Mouse (Mus musculus) Patski (cell line): ENCODE results near the gene Chaf1b. TPM values are rescaled to one million over a fixed set of nuclear protein-coding genes. Genes with fewer than 3 reads are reported as not detected.
A peak's percentile ranks its signal among the peaks of the same experiment; 100 is the strongest.

Experiments
- ATAC-seq: fragments of 100-300 bp; one replicate; pipeline ENCODE4 v1.8.0; 2021
- CTCF ChIA-PET: fragments of 350-600 bp; sonication (Branson Sonifier 250); formaldehyde crosslinking; loops from one replicate; lab custom pipeline; 2022; ENCODE audit warnings: inconsistent platforms; lab: Charles Lee
- POLR2A ChIA-PET: fragments of 350-600 bp; sonication (Branson Sonifier 250); formaldehyde crosslinking; loops from one replicate; lab custom pipeline; 2022; ENCODE audit warnings: antibody characterized with exemption, inconsistent platforms; lab: Charles Lee
- DNase-seq: peaks from one replicate; pipeline ENCODE4 v3.0.0-alpha.2; 2011; ENCODE audit warnings: low read depth, low spot score
- H3K27me3 ChIP-seq: fragments of 371-371 bp; one replicate; pipeline ENCODE4 v1.5.1; 2021
- CTCF ChIP-seq: fragments of 100-300 bp; IDR thresholded peaks from one replicate; pipeline ENCODE4 v1.5.1; 2021
- in situ Hi-C: fragments of 300-500 bp; cut with MboI; formaldehyde crosslinking; loops from 3 replicates; pipeline ENCODE4 v1.11.1; 2018; ENCODE audit warnings: low pct_unique_long_range_greater_than_20kb, mixed read lengths
- polyA plus RNA-seq: library from polyadenylated mRNA; unstranded; gene quantifications from one replicate; pipeline ENCODE4 v1.2.3, GENCODE M21; 2021

The Chaf1b gene
- polyA plus RNA-seq, 1 experiment from 2014 or later = 32.1 TPM

- ChIA-PET POLR2A (interaction anchor here (0.7 kb wide), 1 partner anchor 13 kb away, joined by 3 read pairs; no protein-coding TSS in a partner anchor), CTCF (no interaction called here)
- H3K27me3 ChIP-seq = no peaks in the 10 kb centered on the region
- DNase-seq (no peak), ATAC-seq (no peak)
- TF ChIP-seq CTCF = no peak
- in situ Hi-C loops = no loop called here
Measured at GRCm38 (mm10) chr16:93888481-93888880, 4.8 kb downstream of the Chaf1b start.

DNA sequence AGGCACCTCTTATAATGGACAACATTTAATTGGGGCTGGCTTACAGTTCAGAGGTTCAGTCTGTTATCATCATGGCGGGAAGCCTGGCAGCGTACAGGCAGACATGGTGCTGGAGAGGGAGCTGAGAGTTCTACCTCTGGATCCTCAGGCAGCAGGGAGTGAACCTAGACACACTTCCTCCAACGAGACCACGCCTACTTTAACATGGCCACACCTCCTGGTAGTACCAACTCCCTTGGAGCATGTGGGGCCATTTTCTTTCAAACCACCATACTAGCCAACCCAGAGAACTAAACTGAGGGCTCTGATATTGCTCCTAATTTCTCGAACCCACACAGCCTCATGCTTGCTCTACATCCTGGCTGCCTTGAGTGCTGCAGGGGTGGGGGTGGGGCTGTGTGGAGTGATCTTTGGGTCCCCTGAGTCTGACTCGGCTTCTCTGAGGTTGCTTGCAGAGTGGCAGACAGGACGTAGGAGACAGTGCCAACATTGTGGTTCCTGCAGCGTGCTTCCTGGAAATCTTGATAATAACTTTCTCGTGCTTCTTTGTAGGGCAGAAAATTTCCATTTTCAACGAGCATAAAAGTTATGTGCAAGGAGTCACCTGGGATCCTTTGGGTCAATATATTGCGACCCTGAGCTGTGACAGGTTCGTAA lies 7.4 kb downstream of the Chaf1b start:
- no peak for TF ChIP-seq CTCF
- ChIA-PET POLR2A (no interaction called here), CTCF (no interaction called here)
- in situ Hi-C loops = no loop called here
- DNase-seq (no peak), ATAC-seq (no peak)
- no peaks in the 10 kb centered on the region for H3K27me3 ChIP-seq

GRCm38 (mm10) chr16:93893285-93893684 lies 9.6 kb downstream of the Chaf1b start:
- H3K27me3 ChIP-seq = no peaks in the 10 kb centered on the region
- POLR2A ChIA-PET = interaction anchor here (1.5 kb wide), 1 partner anchor 9 kb away, joined by 5 read pairs; no protein-coding TSS in a partner anchor
- in situ Hi-C loops = no loop called here
- DNase-seq (no peak), ATAC-seq (no peak)
- TF ChIP-seq CTCF = no peak
- CTCF ChIA-PET = no interaction called here

GRCm38 (mm10) chr16:93903027-93903426 lies 19.3 kb downstream of the Chaf1b start:
- POLR2A ChIA-PET = no interaction called here
- ATAC-seq (no peak), DNase-seq (no peak)
- CTCF ChIA-PET = interaction anchor here (1.3 to 1.6 kb wide), 2 partner anchors 12 to 36 kb away, joined by 4 read pairs; no protein-coding TSS in a partner anchor
- no peak for TF ChIP-seq CTCF
- in situ Hi-C loops = no loop called here
- H3K27me3 ChIP-seq = no peaks in the 10 kb centered on the region

- in situ Hi-C loops = no loop called here
- peak; percentile 80 for ATAC-seq
- ChIA-PET CTCF (interaction anchor here (0.8 to 2.7 kb wide), 8 partner anchors 9 to 363 kb away, joined by 3 to 12 read pairs (median 4); no protein-coding TSS in a partner anchor), POLR2A (interaction anchor here (0.7 kb wide), 1 partner anchor 9 kb away, joined by 4 read pairs; no protein-coding TSS in a partner anchor)
- TF ChIP-seq CTCF = no peak
- peak; percentile 69 for DNase-seq
- H3K27me3 ChIP-seq = no peaks in the 10 kb centered on the region
Measured at GRCm38 (mm10) chr16:93906156-93907014, 22.7 kb downstream of the Chaf1b start.

- ATAC-seq (no peak), DNase-seq (no peak)
- POLR2A ChIA-PET = interaction anchor here (0.7 kb wide), 1 partner anchor 11 kb away, joined by 3 read pairs; no protein-coding TSS in a partner anchor
- in situ Hi-C loops = no loop called here
- H3K27me3 ChIP-seq = no peaks in the 10 kb centered on the region
- CTCF ChIA-PET = interaction anchor here (1.3 to 2.7 kb wide), 2 partner anchors 9 to 11 kb away, joined by 5 to 9 read pairs; no protein-coding TSS in a partner anchor
- no peak for TF ChIP-seq CTCF
Measured at GRCm38 (mm10) chr16:93907761-93908160, 24.1 kb downstream of the Chaf1b start.

DNA sequence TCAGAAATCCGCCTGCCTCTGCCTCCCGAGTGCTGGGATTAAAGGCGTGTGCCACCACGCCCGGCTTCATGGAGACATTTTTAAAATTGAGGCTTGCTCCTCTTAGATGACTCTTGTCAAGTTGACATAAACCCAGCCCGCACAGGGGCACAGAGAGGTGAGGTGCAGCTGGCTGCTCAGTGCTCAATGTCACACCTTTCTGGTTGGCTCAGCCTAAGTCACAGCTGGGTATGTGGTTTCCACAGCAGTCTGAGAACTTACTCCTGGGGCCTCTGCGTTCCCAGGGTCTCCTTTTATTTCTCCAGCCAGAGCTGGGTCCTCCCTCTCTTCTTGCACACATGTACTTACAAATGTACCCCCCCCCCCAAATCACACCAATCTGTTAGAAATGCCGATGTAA lies 24.5 kb downstream of the Chaf1b start:
- in situ Hi-C loops = no loop called here
- ATAC-seq (no peak), DNase-seq (no peak)
- ChIA-PET POLR2A (interaction anchor here (0.7 kb wide), 1 partner anchor 10 kb away, joined by 3 read pairs; no protein-coding TSS in a partner anchor), CTCF (interaction anchor here (2.7 kb wide), 1 partner anchor 10 kb away, joined by 9 read pairs; no protein-coding TSS in a partner anchor)
- H3K27me3 ChIP-seq = no peaks in the 10 kb centered on the region
- no peak for TF ChIP-seq CTCF

DNA sequence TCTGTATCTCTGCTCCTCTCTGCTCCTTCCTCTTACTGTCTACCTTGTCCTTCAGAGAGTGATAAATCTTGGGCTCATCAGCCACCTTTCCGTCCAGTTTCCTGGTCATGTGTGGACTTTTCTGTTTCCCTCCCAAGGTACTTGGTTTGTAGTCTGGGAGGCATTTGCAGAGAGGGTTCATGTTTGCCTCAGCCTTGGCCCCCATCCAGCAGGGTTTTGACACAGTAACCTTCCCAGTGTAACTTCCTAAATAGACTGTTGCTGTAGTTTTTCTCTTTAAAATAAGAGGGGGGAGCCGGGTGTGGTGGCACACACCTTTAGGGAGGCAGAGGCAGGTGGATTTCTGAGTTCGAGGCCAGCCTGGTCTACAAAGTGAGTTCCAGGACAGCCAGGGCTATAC lies 26.2 kb downstream of the Chaf1b start:
- no peak for TF ChIP-seq CTCF
- ATAC-seq (no peak), DNase-seq (no peak)
- in situ Hi-C loops = no loop called here
- no peaks in the 10 kb centered on the region for H3K27me3 ChIP-seq
- POLR2A ChIA-PET = no interaction called here
- CTCF ChIA-PET = no interaction called here

DNA sequence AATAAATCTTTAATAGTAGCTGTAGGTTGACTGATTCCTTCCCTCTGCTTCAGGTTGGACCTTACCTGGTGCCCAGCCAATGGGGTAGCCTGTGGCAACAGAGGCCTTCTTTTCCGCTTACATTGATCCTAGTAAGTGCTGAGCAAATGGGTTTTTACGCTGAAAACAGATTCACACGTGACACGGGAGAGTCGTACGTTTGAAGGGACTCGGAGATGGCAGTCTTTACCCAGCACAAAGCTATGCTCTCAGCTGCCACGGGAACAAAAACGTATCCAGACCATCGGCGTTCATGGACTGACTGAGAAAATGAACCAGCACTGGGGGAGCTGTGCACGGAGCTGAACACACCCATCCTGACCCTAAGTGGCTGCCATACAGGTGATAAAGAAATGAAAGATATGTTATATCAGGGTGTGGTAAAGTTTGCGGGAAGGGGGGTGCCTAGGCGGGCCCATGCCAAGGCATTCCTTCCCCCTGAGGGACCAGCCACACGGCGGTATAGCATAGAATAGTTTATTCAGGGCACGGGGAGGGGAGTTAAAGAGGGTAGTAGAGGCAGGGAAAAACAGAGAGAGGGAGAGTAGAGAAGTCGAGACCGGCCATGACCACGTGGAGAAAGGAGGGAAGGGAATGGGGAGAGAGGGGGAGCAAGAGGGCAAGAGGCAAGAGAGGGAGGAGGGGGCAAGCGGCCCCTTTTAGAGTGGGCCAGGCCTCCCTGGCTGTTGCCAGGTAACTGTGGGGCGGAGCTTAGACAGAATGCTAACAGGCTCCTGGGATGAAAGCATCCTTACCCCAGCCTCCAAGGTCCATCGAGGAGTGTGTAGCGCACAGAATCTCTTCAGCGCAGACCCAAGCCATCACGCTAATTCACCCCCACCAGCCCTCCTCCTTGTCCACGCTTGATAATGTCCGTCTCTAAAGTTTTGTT lies 27.3 kb downstream of the Chaf1b start:
- no peak for ATAC-seq
- CTCF ChIA-PET = no interaction called here
- DNase-seq = no peak
- TF ChIP-seq CTCF = no peak
- POLR2A ChIA-PET = no interaction called here
- H3K27me3 ChIP-seq = no peaks in the 10 kb centered on the region
- in situ Hi-C loops = no loop called here

DNA sequence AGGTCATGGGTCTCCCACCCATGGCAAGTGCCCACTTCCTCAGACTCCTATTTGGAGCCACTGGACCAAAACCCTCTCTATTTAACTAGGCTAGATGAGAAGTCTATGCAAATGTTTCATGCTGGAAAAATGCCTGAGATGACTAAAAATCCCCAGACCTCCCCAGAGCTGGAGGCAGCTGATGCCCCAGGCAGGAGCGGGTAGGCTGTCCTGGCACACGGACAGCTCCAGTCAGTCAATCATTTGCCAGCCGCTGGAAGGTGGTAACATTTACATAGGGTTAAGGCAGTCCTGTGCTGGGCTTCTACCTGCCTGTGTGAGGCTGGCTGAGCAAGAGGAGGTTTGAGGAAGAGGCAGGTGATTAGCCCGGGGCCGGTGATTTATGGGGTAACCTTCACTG lies 28.5 kb downstream of the Chaf1b start:
- ChIA-PET POLR2A (no interaction called here), CTCF (no interaction called here)
- in situ Hi-C loops = no loop called here
- peak; percentile 80 for ATAC-seq
- peak; percentile 98 for DNase-seq
- no peak for TF ChIP-seq CTCF
- H3K27me3 ChIP-seq = no peaks in the 10 kb centered on the region
